Mouse (Mus musculus) spleen, postnatal 4 days (tissue): ENCODE results near the gene Tnrc18.

Source experiments
- DNase-seq, 2 experiments: peaks; one replicate each; pipeline ENCODE4 v3.0.0; 2022; ENCODE audit warnings: low spot score in 2 of 2

The Tnrc18 gene

GRCm38 (mm10) chr5:142692248-142692647, 125.2 kb downstream of the Tnrc18 start, which contains the start of gene Slc29a4:
TSS of gene Slc29a4 (plus strand) at chr5:142692512.
- DNase-seq, result no peak

DNA sequence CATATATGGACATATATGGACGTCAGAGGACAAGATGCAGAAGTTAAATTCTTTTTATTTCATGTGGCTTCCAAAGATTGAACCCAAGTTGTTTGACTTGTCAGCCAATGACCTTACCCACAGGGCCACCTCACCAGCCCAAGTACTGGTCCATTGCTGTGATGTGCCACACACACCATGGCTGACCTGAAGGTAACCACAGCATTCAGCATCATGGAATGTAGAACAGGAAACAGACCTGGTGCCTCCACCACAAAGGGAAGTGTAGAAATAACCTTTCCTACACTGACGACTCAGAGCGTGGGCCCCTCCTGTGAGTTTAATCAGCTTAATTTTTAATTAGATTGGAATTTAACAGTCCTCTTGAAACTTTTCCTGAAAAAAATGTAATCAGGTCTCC, 127.1 kb downstream of the Tnrc18 start:
- DNase-seq, result no peak

DNA sequence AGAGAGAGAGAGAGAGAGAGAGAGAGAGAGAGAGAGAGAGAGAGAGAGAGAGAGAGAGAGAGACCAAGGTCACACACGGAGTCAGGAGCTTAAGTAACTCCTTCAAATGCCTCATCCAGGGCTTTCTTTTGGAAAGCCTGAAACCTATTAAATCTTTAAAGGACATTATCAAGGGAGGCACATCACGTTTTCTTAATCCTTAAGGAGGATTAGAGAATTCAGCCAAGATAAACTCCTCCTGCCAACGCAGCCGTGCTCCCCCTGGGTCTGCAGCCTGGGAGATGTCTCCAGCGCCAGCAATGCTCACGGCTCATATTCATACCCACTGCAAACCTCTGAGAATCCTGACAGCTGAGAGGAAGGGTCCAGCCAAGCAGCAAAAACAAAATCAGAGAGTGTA, 128.6 kb downstream of the Tnrc18 start:
- DNase-seq, result no peak

DNA sequence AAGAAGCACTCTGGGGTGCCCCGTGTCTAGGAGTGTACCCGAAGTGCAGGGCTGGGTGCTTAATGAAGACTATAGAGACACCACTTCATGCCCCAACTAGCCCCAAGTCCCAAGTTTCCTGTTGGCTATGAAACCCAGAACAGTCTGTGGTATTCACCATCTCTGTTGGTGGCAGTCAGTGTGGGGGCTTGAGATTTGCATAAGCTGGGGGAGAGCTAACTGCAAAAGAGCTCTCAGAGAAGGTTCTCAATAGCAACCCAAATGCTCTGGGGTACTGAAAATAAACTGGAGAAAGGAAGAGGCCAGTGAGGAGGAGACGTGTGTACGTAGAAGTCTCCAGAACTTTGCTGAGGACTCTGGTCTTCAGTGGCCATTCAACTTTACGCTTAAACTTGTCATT, 134.9 kb downstream of the Tnrc18 start:
- no peak for DNase-seq

DNA sequence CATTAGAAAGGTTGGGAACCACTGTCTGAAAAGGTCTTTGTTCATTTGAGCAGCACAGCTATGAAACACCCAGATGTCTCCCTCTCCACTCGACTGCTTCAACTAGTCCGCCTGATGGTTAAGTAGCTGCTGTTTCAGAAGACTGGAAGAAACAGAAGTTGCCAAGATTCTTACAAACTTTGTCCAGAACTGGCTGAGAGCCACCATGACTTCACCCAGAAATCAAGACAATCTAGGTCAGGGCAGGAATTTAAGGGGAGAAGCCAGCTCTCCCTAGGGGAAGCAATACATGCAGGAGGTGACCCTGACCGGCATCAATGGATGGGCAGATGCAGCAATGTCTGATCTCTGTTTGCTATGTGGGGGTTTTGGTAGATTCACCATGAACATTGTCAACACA, 135.6 kb downstream of the Tnrc18 start:
- DNase-seq, result no peak

DNA sequence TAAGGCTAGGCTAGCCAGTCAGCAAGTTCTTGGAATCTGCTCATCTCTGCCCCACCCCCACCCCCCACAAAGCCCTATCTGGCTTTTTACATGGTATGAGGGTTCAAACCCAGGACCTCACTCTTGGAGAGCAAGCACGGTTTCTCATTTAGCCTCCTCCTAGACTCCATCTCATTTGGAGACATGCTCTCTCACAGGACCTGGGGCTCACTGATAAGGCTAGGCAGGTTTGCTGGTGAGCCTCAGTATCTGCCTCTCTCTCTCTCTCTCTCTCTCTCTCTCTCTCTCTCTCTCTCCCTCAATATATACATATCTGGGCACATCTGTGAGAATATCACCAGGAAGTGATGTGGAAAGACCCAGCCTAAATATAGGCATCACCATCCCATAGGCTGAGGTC, 138.4 kb downstream of the Tnrc18 start:
- DNase-seq, result no peak

GRCm38 (mm10) chr5:142678141-142678571, 139.3 kb downstream of the Tnrc18 start:
- DNase-seq, result no peak
